Mouse (Mus musculus) liver, embryonic 13.5 days (tissue): Measurements from ENCODE around the gene Fnip1. TPM values are rescaled to one million over a fixed set of nuclear protein-coding genes. Genes with fewer than 3 reads are reported as not detected.
A peak's percentile ranks its signal among the peaks of the same experiment; 100 is the strongest.

Source experiments
- ATAC-seq: fragments of 200-750 bp; cut with Nextera tagmentation; 2 replicates; pipeline ENCODE4 v1.8.0; 2017; ENCODE audit warnings: low read depth, mild to moderate bottlenecking, moderate number of reproducible peaks, moderate library complexity
- DNase-seq: peaks from one replicate; pipeline ENCODE4 v3.0.0; 2022
- H3K27ac ChIP-seq: fragments of 300-500 bp; sonication (generic); 2 replicates; pipeline ENCODE4 v1.5.1; 2015; ENCODE audit warnings: moderate library complexity, mild to moderate bottlenecking, inconsistent platforms
- H3K27me3 ChIP-seq: fragments of 300-500 bp; sonication (generic); 2 replicates; pipeline ENCODE4 v1.6.1; 2015; ENCODE audit warnings: mild to moderate bottlenecking, inconsistent platforms
- H3K36me3 ChIP-seq: fragments of 300-500 bp; sonication (generic); 2 replicates; pipeline ENCODE4 v1.6.1; 2015; ENCODE audit warnings: mild to moderate bottlenecking, inconsistent platforms
- H3K4me1 ChIP-seq: fragments of 300-500 bp; sonication (generic); replicated peaks from 2 replicates; pipeline ENCODE4 v1.6.1; 2015; ENCODE audit warnings: inconsistent platforms
- H3K4me2 ChIP-seq: fragments of 300-500 bp; sonication (generic); 2 replicates; pipeline ENCODE4 v1.6.1; 2015; ENCODE audit warnings: inconsistent platforms, mild to moderate bottlenecking, moderate library complexity
- H3K4me3 ChIP-seq: fragments of 300-500 bp; sonication (generic); replicated peaks from 2 replicates; pipeline ENCODE4 v1.5.1; 2015; ENCODE audit warnings: mild to moderate bottlenecking, inconsistent platforms
- H3K9ac ChIP-seq: fragments of 300-500 bp; sonication (generic); 2 replicates; pipeline ENCODE4 v1.6.1; 2015; ENCODE audit warnings: mild to moderate bottlenecking, inconsistent platforms
- H3K9me3 ChIP-seq: fragments of 300-500 bp; sonication (generic); replicated peaks from 2 replicates; pipeline ENCODE4 v1.6.1; 2016; ENCODE audit warnings: inconsistent platforms
- WGBS: fragments of 180-500 bp; shearing (Covaris S2); methylation state at CpG from one replicate; pipeline ENCODE4 v1.1.7; 2015; ENCODE audit not compliant: insufficient replicate concordance; 5-methylcytosine and 5-hydroxymethylcytosine counted together
- polyA plus RNA-seq: library from polyadenylated mRNA; unstranded; fragments of >200 nt; fragmentation: Nextera tagmentation; extraction: Ambion mirVana; gene quantifications from 2 replicates; pipeline ENCODE4 v1.2.1, GENCODE M21; 2015

The Fnip1 gene
- polyA plus RNA-seq, 1 experiment from 2014 or later: 3.2 TPM

- H3K4me3 ChIP-seq: peak within 1 kb of the TSS; percentile 87
- peak within 1 kb of the TSS; percentile 98 for H3K27ac ChIP-seq
- no peaks in the 10 kb centered on the region for H3K9me3 ChIP-seq
- ATAC-seq (peak; percentile 92), DNase-seq (peak; percentile 99)
- H3K27me3 ChIP-seq: no peaks in the 10 kb centered on the region
- peak within 1 kb of the TSS; percentile 89 for H3K4me2 ChIP-seq
- no peaks in the 10 kb centered on the region for H3K36me3 ChIP-seq
- H3K4me1 ChIP-seq: peaks cover 55% of the 10 kb centered on the region
- WGBS: under 1% methylated on average over 73 of the region's 73 CpGs
- H3K9ac ChIP-seq: peak within 1 kb of the TSS; percentile 95
Measured at GRCm38 (mm10) chr11:54522529-54523430, 84.8 kb downstream of the Fnip1 start, which contains the start of gene Rapgef6. Rapgef6 (plus strand) TSS chr11:54522847.

- H3K27me3 ChIP-seq: no peaks in the 10 kb centered on the region
- H3K4me3 ChIP-seq: peak overlapping the region; percentile 87
- no peaks in the 10 kb centered on the region for H3K9me3 ChIP-seq
- peak overlapping the region; percentile 98 for H3K27ac ChIP-seq
- peak overlapping the region; percentile 71 for H3K4me2 ChIP-seq
- 8% methylated on average over 10 of the region's 10 CpGs for WGBS
- H3K4me1 ChIP-seq: peaks cover 60% of the 10 kb centered on the region
- DNase-seq (no peak), ATAC-seq (no peak)
- H3K36me3 ChIP-seq: no peaks in the 10 kb centered on the region
- peak overlapping the region; percentile 95 for H3K9ac ChIP-seq
Measured at GRCm38 (mm10) chr11:54523431-54524001, 85.5 kb downstream of the Fnip1 start.

- 44% methylated on average over 2 of the region's 2 CpGs for WGBS
- no peaks in the 10 kb centered on the region for H3K27me3 ChIP-seq
- no peak overlapping the region for H3K4me2 ChIP-seq
- H3K9ac ChIP-seq: no peak overlapping the region
- no peak overlapping the region for H3K4me3 ChIP-seq
- no peaks in the 10 kb centered on the region for H3K36me3 ChIP-seq
- ATAC-seq (no peak), DNase-seq (no peak)
- no peaks in the 10 kb centered on the region for H3K9me3 ChIP-seq
- peaks cover 70% of the 10 kb centered on the region for H3K4me1 ChIP-seq
- H3K27ac ChIP-seq: no peak overlapping the region
Measured at GRCm38 (mm10) chr11:54528002-54528401, 90.0 kb downstream of the Fnip1 start.

- WGBS: 69% methylated on average over 1 of the region's 1 CpGs
- Histone ChIP-seq H3K36me3 (no peaks in the 10 kb centered on the region), H3K4me2 (no peak overlapping the region), H3K27ac (no peak overlapping the region), H3K9ac (no peak overlapping the region), H3K4me3 (no peak overlapping the region), H3K9me3 (no peaks in the 10 kb centered on the region), H3K27me3 (no peaks in the 10 kb centered on the region), H3K4me1 (peaks cover 68% of the 10 kb centered on the region)
- ATAC-seq (no peak), DNase-seq (no peak)
Measured at GRCm38 (mm10) chr11:54530391-54530790, 92.4 kb downstream of the Fnip1 start.

GRCm38 (mm10) chr11:54530916-54531315 is 92.9 kb downstream of the Fnip1 start:
- no peak overlapping the region for H3K4me3 ChIP-seq
- no peak overlapping the region for H3K9ac ChIP-seq
- no peak overlapping the region for H3K4me2 ChIP-seq
- WGBS: 48% methylated on average over 1 of the region's 1 CpGs
- no peak for ATAC-seq
- no peaks in the 10 kb centered on the region for H3K9me3 ChIP-seq
- no peak for DNase-seq
- H3K4me1 ChIP-seq: peaks cover 70% of the 10 kb centered on the region
- H3K36me3 ChIP-seq: no peaks in the 10 kb centered on the region
- no peaks in the 10 kb centered on the region for H3K27me3 ChIP-seq
- H3K27ac ChIP-seq: no peak overlapping the region

GRCm38 (mm10) chr11:54533834-54534233 is 95.8 kb downstream of the Fnip1 start:
- no peaks in the 10 kb centered on the region for H3K36me3 ChIP-seq
- ATAC-seq: no peak
- no peaks in the 10 kb centered on the region for H3K27me3 ChIP-seq
- H3K9ac ChIP-seq: no peak overlapping the region
- H3K4me3 ChIP-seq: no peak overlapping the region
- WGBS: 27% methylated on average over 2 of the region's 2 CpGs
- H3K9me3 ChIP-seq: no peaks in the 10 kb centered on the region
- peaks cover 59% of the 10 kb centered on the region for H3K4me1 ChIP-seq
- H3K27ac ChIP-seq: no peak overlapping the region
- no peak overlapping the region for H3K4me2 ChIP-seq
- DNase-seq: no peak

GRCm38 (mm10) chr11:54534871-54535270 is 96.9 kb downstream of the Fnip1 start:
- 25% methylated on average over 6 of the region's 6 CpGs for WGBS
- DNase-seq: peak; percentile 70
- peaks cover 61% of the 10 kb centered on the region for H3K4me1 ChIP-seq

GRCm38 (mm10) chr11:54539031-54539430 is 101.0 kb downstream of the Fnip1 start:
- DNase-seq: no peak
- 69% methylated on average over 2 of the region's 2 CpGs for WGBS
- H3K4me1 ChIP-seq: peaks cover 67% of the 10 kb centered on the region

More at GRCm38 (mm10) chr11:54534871-54535270, 96.9 kb downstream of the Fnip1 start:
- H3K9me3 ChIP-seq: no peaks in the 10 kb centered on the region
- ATAC-seq: peak; percentile 60
- H3K27me3 ChIP-seq: no peaks in the 10 kb centered on the region
- no peak overlapping the region for H3K4me3 ChIP-seq
- no peak overlapping the region for H3K27ac ChIP-seq
- H3K9ac ChIP-seq: no peak overlapping the region
- no peaks in the 10 kb centered on the region for H3K36me3 ChIP-seq
- no peak overlapping the region for H3K4me2 ChIP-seq

GRCm38 (mm10) chr11:54539486-54539885 is 101.5 kb downstream of the Fnip1 start:
- Histone ChIP-seq H3K4me1 (peaks cover 71% of the 10 kb centered on the region), H3K27ac (no peak overlapping the region), H3K4me3 (no peak overlapping the region), H3K27me3 (no peaks in the 10 kb centered on the region), H3K36me3 (0 out of 2 replicates have a peak, but pooled peaks cover 3% of the 10 kb centered on the region), H3K4me2 (no peak overlapping the region), H3K9ac (no peak overlapping the region), H3K9me3 (no peaks in the 10 kb centered on the region)
- DNase-seq (no peak), ATAC-seq (no peak)
- 76% methylated on average over 2 of the region's 2 CpGs for WGBS

More at GRCm38 (mm10) chr11:54539031-54539430, 101.0 kb downstream of the Fnip1 start:
- Histone ChIP-seq H3K27me3 (no peaks in the 10 kb centered on the region), H3K4me3 (no peak overlapping the region), H3K9ac (no peak overlapping the region), H3K9me3 (no peaks in the 10 kb centered on the region), H3K36me3 (no peaks in the 10 kb centered on the region), H3K27ac (no peak overlapping the region), H3K4me2 (no peak overlapping the region)
- ATAC-seq: no peak

- Histone ChIP-seq H3K36me3 (0 out of 2 replicates have a peak, but pooled peaks cover 3% of the 10 kb centered on the region), H3K4me3 (no peak overlapping the region), H3K4me2 (no peak overlapping the region), H3K9me3 (no peaks in the 10 kb centered on the region), H3K9ac (no peak overlapping the region), H3K27ac (no peak overlapping the region), H3K4me1 (peaks cover 69% of the 10 kb centered on the region), H3K27me3 (no peaks in the 10 kb centered on the region)
- no peak for ATAC-seq
- no peak for DNase-seq
Measured at GRCm38 (mm10) chr11:54540328-54540727, 102.3 kb downstream of the Fnip1 start.

- Histone ChIP-seq H3K27ac (peak overlapping the region; percentile 72; the same call in 1 of the 2 replicates), H3K4me3 (no peak overlapping the region), H3K27me3 (no peaks in the 10 kb centered on the region), H3K9me3 (no peaks in the 10 kb centered on the region), H3K4me1 (peaks cover 64% of the 10 kb centered on the region), H3K36me3 (peaks cover 8% of the 10 kb centered on the region; the same call in 1 of the 2 replicates), H3K9ac (no peak overlapping the region), H3K4me2 (peak overlapping the region; percentile 41)
- DNase-seq (no peak), ATAC-seq (peak; percentile 86)
Measured at GRCm38 (mm10) chr11:54542414-54542813, 104.4 kb downstream of the Fnip1 start.
